Mouse (Mus musculus): ENCODE data around the gene Ddx10. TPM values are rescaled to one million over a fixed set of nuclear protein-coding genes. Genes with fewer than 3 reads are reported as not detected.

Ddx10 gene
- total and polyA plus RNA-seq, 3 experiments: 45.1 to 48.4 (median 46.5) TPM

DNA sequence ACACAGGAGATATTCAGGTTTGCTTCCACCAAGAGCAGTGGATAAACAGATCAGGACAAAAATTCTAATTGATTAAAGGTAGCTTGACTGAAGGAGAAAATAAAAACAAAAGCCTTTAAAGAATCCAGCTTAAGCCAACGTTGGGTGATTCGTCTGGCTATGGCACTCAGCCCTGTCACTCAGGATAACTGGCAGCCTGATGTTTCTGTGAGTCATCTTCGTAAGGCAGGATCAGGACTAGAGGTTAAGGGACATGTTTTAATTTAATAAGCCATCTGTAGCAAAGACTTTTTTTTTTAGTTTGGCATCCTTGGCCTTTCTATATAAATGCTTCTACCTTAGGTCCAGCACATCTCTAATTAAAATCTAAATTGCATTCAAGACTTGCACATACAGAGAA, 170.2 kb downstream of the Ddx10 start:
- TF ChIP-seq CTCF (IDR thresholded peaks at IDR 0.05 in 2 of 3, conservative IDR thresholded peaks at IDR 0.05 in 1 of 3; ENCODE audit: control insufficient read depth in 1 of 3, insufficient read depth in 1 of 3, low read depth in 2 of 3, low read length in 3 of 3, poor library complexity in 1 of 3, severe bottlenecking in 1 of 3): no peak
- no peak for TF ChIP-seq CHD2 (IDR thresholded peaks at IDR 0.05; ENCODE audit: low read length)
- no peak for TF ChIP-seq MAZ (IDR thresholded peaks at IDR 0.05; ENCODE audit: low read depth, low read length)
- no peak for TF ChIP-seq CHD1 (IDR thresholded peaks at IDR 0.05; ENCODE audit: low read depth, low read length)
- no peak for TF ChIP-seq JUND (IDR thresholded peaks at IDR 0.05; ENCODE audit: low read depth, low read length)
- TF ChIP-seq NRF1 (IDR thresholded peaks at IDR 0.05; ENCODE audit: insufficient read depth, low read depth, low read length, poor library complexity, severe bottlenecking): no peak
- TF ChIP-seq MAX (IDR thresholded peaks at IDR 0.05; ENCODE audit: low read length): no peak
- TF ChIP-seq ZNF384 (IDR thresholded peaks at IDR 0.05; ENCODE audit: low read depth, low read length): no peak
- no peak for TF ChIP-seq EP300 (IDR thresholded peaks at IDR 0.05; ENCODE audit: low read depth in 1 of 2, low read length in 2 of 2)
- no peak for TF ChIP-seq MEF2A (IDR thresholded peaks at IDR 0.05; ENCODE audit: extremely low read depth, insufficient replicate concordance, low read depth, low read length, poor library complexity, severe bottlenecking)
- no peak for TF ChIP-seq RAD21 (IDR thresholded peaks at IDR 0.05; ENCODE audit: low read depth, low read length)
- TF ChIP-seq TCF12 (IDR thresholded peaks at IDR 0.05; ENCODE audit: low read depth, low read length): no peak
- TF ChIP-seq E2F4 (IDR thresholded peaks at IDR 0.05; ENCODE audit: borderline replicate concordance, low read depth, low read length): no peak
- TF ChIP-seq USF1 (IDR thresholded peaks at IDR 0.05; ENCODE audit: low read depth, low read length): no peak
- H3K4me3 ChIP-seq (ENCODE audit: control insufficient read depth in 1 of 2, insufficient read depth in 1 of 2, low read depth in 2 of 2, low read length in 2 of 2): no peak overlapping the region
- no peak overlapping the region for H3K9ac ChIP-seq (ENCODE audit: control insufficient read depth, low read depth, low read length, poor library complexity, severe bottlenecking)
- H3K36me3 ChIP-seq (ENCODE audit: control insufficient read depth in 1 of 2, insufficient read depth in 2 of 2, low read length in 2 of 2): no peaks in the 10 kb centered on the region
- no peak overlapping the region for H3K27ac ChIP-seq (ENCODE audit: control insufficient read depth, low read depth, low read length)
- no peaks in the 10 kb centered on the region for H3K9me3 ChIP-seq (replicated peaks; ENCODE audit: insufficient read depth, low read length)
- no peaks in the 10 kb centered on the region for H3K79me2 ChIP-seq (ENCODE audit: control insufficient read depth, insufficient read depth, low read length, poor library complexity)
- H3K4me1 ChIP-seq (ENCODE audit: control insufficient read depth in 1 of 2, insufficient read depth in 2 of 2, low read length in 2 of 2): no peaks in the 10 kb centered on the region
- no peaks in the 10 kb centered on the region for H3K27me3 ChIP-seq (ENCODE audit: control insufficient read depth in 1 of 2, insufficient read depth in 2 of 2, low read length in 2 of 2)
- no peak for DNase-seq (ENCODE audit: low read depth, low spot score)

DNA sequence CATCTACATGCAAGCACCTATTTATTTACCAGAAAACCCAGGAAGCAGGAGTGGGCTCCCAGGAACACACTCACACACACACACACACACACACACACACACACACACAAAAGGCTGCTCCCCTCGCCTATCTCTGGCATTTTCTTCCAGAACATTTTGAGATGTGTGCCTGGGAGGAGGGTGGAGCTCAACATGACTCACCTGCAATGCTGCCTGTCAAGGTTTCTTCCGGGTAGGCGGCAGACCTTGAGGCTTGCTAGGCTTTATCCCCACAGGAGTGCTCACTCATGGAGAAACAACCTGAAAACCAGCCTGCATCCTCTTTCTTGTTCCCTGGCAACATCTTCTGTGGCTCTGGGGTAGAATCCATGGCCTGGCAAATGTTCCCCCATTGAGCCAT, 171.9 kb downstream of the Ddx10 start:
- Histone ChIP-seq H3K9me3 (replicated peaks; ENCODE audit: insufficient read depth, low read length) (no peaks in the 10 kb centered on the region), H3K27ac (ENCODE audit: control insufficient read depth, low read depth, low read length) (no peak overlapping the region), H3K27me3 (ENCODE audit: control insufficient read depth in 1 of 2, insufficient read depth in 2 of 2, low read length in 2 of 2) (no peaks in the 10 kb centered on the region), H3K9ac (ENCODE audit: control insufficient read depth, low read depth, low read length, poor library complexity, severe bottlenecking) (no peak overlapping the region), H3K4me3 (ENCODE audit: control insufficient read depth in 1 of 2, insufficient read depth in 1 of 2, low read depth in 2 of 2, low read length in 2 of 2) (no peak overlapping the region), H3K4me1 (ENCODE audit: control insufficient read depth in 1 of 2, insufficient read depth in 2 of 2, low read length in 2 of 2) (no peaks in the 10 kb centered on the region), H3K36me3 (ENCODE audit: control insufficient read depth in 1 of 2, insufficient read depth in 2 of 2, low read length in 2 of 2) (no peaks in the 10 kb centered on the region), H3K79me2 (ENCODE audit: control insufficient read depth, insufficient read depth, low read length, poor library complexity) (no peaks in the 10 kb centered on the region)
- TF ChIP-seq NRF1 (IDR thresholded peaks at IDR 0.05; ENCODE audit: insufficient read depth, low read depth, low read length, poor library complexity, severe bottlenecking) (no peak), ZNF384 (IDR thresholded peaks at IDR 0.05; ENCODE audit: low read depth, low read length) (no peak), ZMIZ1 (IDR thresholded peaks at IDR 0.05; ENCODE audit: low read depth, low read length) (no peak)
- DNase-seq (ENCODE audit: low read depth, low spot score): no peak

Data from MEL (cell line).